Mouse (Mus musculus) midbrain, embryonic 15.5 days (tissue): Measurements from ENCODE around the gene Vash1. TPM values are rescaled to one million over a fixed set of nuclear protein-coding genes. Genes with fewer than 3 reads are reported as not detected.

ENCODE experiments used
- polyA plus RNA-seq: library from polyadenylated mRNA; unstranded; fragments of >200 nt; fragmentation: Nextera tagmentation; extraction: Ambion mirVana; gene quantifications from 2 replicates; pipeline ENCODE4 v1.2.1, GENCODE M21; 2015

The Vash1 gene
- polyA plus RNA-seq, 1 experiment from 2014 or later: 41.6 TPM

Other genes starting within 250 kb of the Vash1 start
- gene Angel1, start 47.8 kb downstream of the Vash1 start, polyA plus RNA-seq: 11.5 and 12.8 TPM in 2 replicates
- gene Lrrc74a, start 55.7 kb downstream of the Vash1 start, polyA plus RNA-seq: not detected in 2 replicates
- 94.3 and 98.5 TPM in 2 replicates for gene Irf2bpl, start 206.1 kb downstream of the Vash1 start, polyA plus RNA-seq